Mouse (Mus musculus) forebrain, postnatal 0 days (tissue): Measurements from ENCODE around the gene Icam4. TPM values are rescaled to one million over a fixed set of nuclear protein-coding genes. Genes with fewer than 3 reads are reported as not detected.
"Not testable (repeated sequence)": the region's sequence is repeated elsewhere in the genome, so short reads cannot be mapped to it uniquely, and the experiment has no call there.

Experiments used
- ATAC-seq: fragments of 200-750 bp; cut with Nextera tagmentation; 2 replicates; pipeline ENCODE4 v1.8.0; 2017; ENCODE audit warnings: mild to moderate bottlenecking, moderate library complexity
- DNase-seq: peaks from one replicate; pipeline ENCODE4 v3.0.0-alpha.2; 2015
- H3K27ac ChIP-seq: fragments of 300-500 bp; sonication (generic); 2 replicates; pipeline ENCODE4 v1.5.1; 2014; ENCODE audit warnings: low read depth, mild to moderate bottlenecking, antibody characterized with exemption, low read length, moderate library complexity, mixed read lengths
- H3K27me3 ChIP-seq: fragments of 300-500 bp; sonication (generic); 2 replicates; pipeline ENCODE4 v1.6.1; 2014; ENCODE audit warnings: mild to moderate bottlenecking, low read length, mixed read lengths; ENCODE audit not compliant: insufficient read depth
- H3K36me3 ChIP-seq: fragments of 300-500 bp; sonication (generic); 2 replicates; pipeline ENCODE4 v1.6.1; 2014; ENCODE audit warnings: mild to moderate bottlenecking, moderate library complexity; ENCODE audit not compliant: insufficient read depth
- H3K4me1 ChIP-seq: fragments of 300-500 bp; sonication (generic); 2 replicates; pipeline ENCODE4 v1.6.1; 2014; ENCODE audit warnings: antibody characterized with exemption; ENCODE audit not compliant: insufficient read depth
- H3K4me2 ChIP-seq: fragments of 300-500 bp; sonication (generic); 2 replicates; pipeline ENCODE4 v1.6.1; 2014; ENCODE audit warnings: low read depth, mild to moderate bottlenecking, moderate library complexity
- H3K4me3 ChIP-seq: fragments of 300-500 bp; sonication (generic); 2 replicates; pipeline ENCODE4 v1.5.1; 2014; ENCODE audit warnings: low read depth, low read length, mixed read lengths
- H3K9ac ChIP-seq: fragments of 300-500 bp; sonication (generic); 2 replicates; pipeline ENCODE4 v1.6.1; 2014; ENCODE audit warnings: mild to moderate bottlenecking
- H3K9me3 ChIP-seq: fragments of 300-500 bp; sonication (generic); 2 replicates; pipeline ENCODE4 v1.6.1; 2016; ENCODE audit warnings: low read length
- CTCF ChIP-seq: sonication (generic); IDR thresholded peaks from 2 replicates; pipeline ENCODE4 v1.5.1; 2016; ENCODE audit warnings: antibody characterized with exemption, control low read depth, low read depth
- WGBS: fragments of 180-500 bp; shearing (Covaris S2); extraction: QIAGEN DNeasy Blood & Tissue Kit; methylation state at CpG from one replicate; pipeline ENCODE4 v1.1.7; 2014; 5-methylcytosine and 5-hydroxymethylcytosine counted together
- polyA plus RNA-seq: library from polyadenylated mRNA; unstranded; fragments of >200 nt; fragmentation: Nextera tagmentation; extraction: Ambion mirVana; gene quantifications from 2 replicates; pipeline ENCODE4 v1.2.1, GENCODE M21; 2015
- total RNA-seq: library from RNA; depleted of rRNA; stranded (reverse); fragments of >200 nt; gene quantifications from 2 replicates; pipeline ENCODE4 v1.2.3, GENCODE M21; 2014

Gene Icam4
- total and polyA plus RNA-seq, 2 experiments from 2014 or later, result not detected

GRCm38 (mm10) chr9:21043563-21043962 is 14.4 kb downstream of the Icam4 start:
- peaks cover 4% of the 10 kb centered on the region; the same call in 1 of the 2 replicates for H3K27me3 ChIP-seq
- TF ChIP-seq CTCF, result no peak
- no peak for ATAC-seq
- H3K4me2 ChIP-seq, result no peak overlapping the region
- no peak overlapping the region for H3K9ac ChIP-seq
- no peaks in the 10 kb centered on the region for H3K36me3 ChIP-seq
- H3K27ac ChIP-seq, result no peak overlapping the region
- H3K9me3 ChIP-seq, result no peaks in the 10 kb centered on the region
- no peak for DNase-seq
- H3K4me1 ChIP-seq, result no peaks in the 10 kb centered on the region
- no peak overlapping the region for H3K4me3 ChIP-seq
- WGBS, result 93% methylated on average over 4 of the region's 4 CpGs

GRCm38 (mm10) chr9:21044785-21045184 is 15.6 kb downstream of the Icam4 start:
- not testable (repeated sequence) for H3K4me1 ChIP-seq, H3K27me3 ChIP-seq, H3K27ac ChIP-seq, ATAC-seq, DNase-seq, H3K4me3 ChIP-seq, H3K4me2 ChIP-seq, H3K36me3 ChIP-seq, H3K9ac ChIP-seq, H3K9me3 ChIP-seq
- WGBS, result 56% methylated on average over 1 of the region's 1 CpGs

GRCm38 (mm10) chr9:21045235-21045634 is 16.1 kb downstream of the Icam4 start:
- Histone ChIP-seq H3K9me3 (no peaks in the 10 kb centered on the region), H3K9ac (no peak overlapping the region), H3K4me2 (no peak overlapping the region), H3K27ac (no peak overlapping the region), H3K36me3 (no peaks in the 10 kb centered on the region), H3K27me3 (no peaks in the 10 kb centered on the region), H3K4me1 (no peaks in the 10 kb centered on the region), H3K4me3 (no peak overlapping the region)
- no peak for TF ChIP-seq CTCF
- no peak for ATAC-seq
- no peak for DNase-seq
- WGBS, result 93% methylated on average over 3 of the region's 3 CpGs

GRCm38 (mm10) chr9:21051578-21051977 is 22.4 kb downstream of the Icam4 start:
- TF ChIP-seq CTCF, result no peak
- Histone ChIP-seq H3K9me3 (no peaks in the 10 kb centered on the region), H3K4me1 (no peaks in the 10 kb centered on the region), H3K4me2 (no peak overlapping the region), H3K27me3 (no peaks in the 10 kb centered on the region), H3K27ac (no peak overlapping the region), H3K4me3 (no peak overlapping the region), H3K36me3 (no peaks in the 10 kb centered on the region), H3K9ac (no peak overlapping the region)
- no peak for DNase-seq
- 70% methylated on average over 10 of the region's 10 CpGs for WGBS
- ATAC-seq, result no peak

- ATAC-seq (no peak; the same call in 1 of the 2 replicates), DNase-seq (no peak)
- Histone ChIP-seq H3K9me3 (no peaks in the 10 kb centered on the region), H3K27me3 (no peaks in the 10 kb centered on the region), H3K4me1 (no peaks in the 10 kb centered on the region), H3K9ac (no peak overlapping the region), H3K36me3 (peaks cover 31% of the 10 kb centered on the region), H3K4me2 (no peak overlapping the region), H3K4me3 (no peak overlapping the region), H3K27ac (no peak overlapping the region)
- WGBS, result 84% methylated on average over 2 of the region's 2 CpGs
- no peak for TF ChIP-seq CTCF
Observed at GRCm38 (mm10) chr9:21062928-21063327, 33.8 kb downstream of the Icam4 start.

- Histone ChIP-seq H3K9me3 (no peaks in the 10 kb centered on the region), H3K4me2 (no peak within 1 kb of the TSS), H3K4me3 (no peak within 1 kb of the TSS), H3K27ac (no peak within 1 kb of the TSS), H3K27me3 (no peaks in the 10 kb centered on the region), H3K9ac (no peak within 1 kb of the TSS), H3K4me1 (0 out of 2 replicates have a peak, but pooled peaks cover under 1% of the 10 kb centered on the region), H3K36me3 (peaks cover 43% of the 10 kb centered on the region)
- DNase-seq (no peak), ATAC-seq (no peak)
- WGBS, result 87% methylated on average over 27 of the region's 27 CpGs
- TF ChIP-seq CTCF, result no peak
Observed at GRCm38 (mm10) chr9:21067006-21067684, 38.0 kb downstream of the Icam4 start, which contains the start of gene Zglp1. TSS of gene Zglp1 (minus strand) at chr9:21067093.

GRCm38 (mm10) chr9:21072641-21073040 is 43.5 kb downstream of the Icam4 start:
- Histone ChIP-seq H3K9ac (peak overlapping the region; percentile 77), H3K9me3 (no peaks in the 10 kb centered on the region), H3K27ac (no peak overlapping the region), H3K4me1 (peaks cover 7% of the 10 kb centered on the region; the same call in 1 of the 2 replicates), H3K4me3 (peak overlapping the region; percentile 84), H3K4me2 (peak overlapping the region; percentile 97), H3K27me3 (no peaks in the 10 kb centered on the region), H3K36me3 (peaks cover 37% of the 10 kb centered on the region)
- 14% methylated on average over 4 of the region's 4 CpGs for WGBS
- DNase-seq (no peak), ATAC-seq (peak; percentile 2; the same call in 1 of the 2 replicates)
- TF ChIP-seq CTCF, result no peak
